Mouse (Mus musculus): ENCODE data around the gene Tia1.
A peak's percentile ranks its signal among the peaks of the same experiment; 100 is the strongest.

Gene Tia1

GRCm38 (mm10) chr6:86476931-86477330 is 72.9 kb downstream of the Tia1 start:
- no peak for TF ChIP-seq GATA4 (IDR thresholded peaks at IDR 0.05; ENCODE audit: insufficient replicate concordance, low read length)

GRCm38 (mm10) chr6:86479311-86479710 is 75.3 kb downstream of the Tia1 start:
- TF ChIP-seq GATA4 (IDR thresholded peaks at IDR 0.05; ENCODE audit: insufficient replicate concordance, low read length): peak; percentile 75; the same call in 1 of the 2 replicates

- TF ChIP-seq GATA4 (IDR thresholded peaks at IDR 0.05; ENCODE audit: insufficient replicate concordance, low read length): no peak
Measured at GRCm38 (mm10) chr6:86479816-86480188, 75.8 kb downstream of the Tia1 start.

DNA sequence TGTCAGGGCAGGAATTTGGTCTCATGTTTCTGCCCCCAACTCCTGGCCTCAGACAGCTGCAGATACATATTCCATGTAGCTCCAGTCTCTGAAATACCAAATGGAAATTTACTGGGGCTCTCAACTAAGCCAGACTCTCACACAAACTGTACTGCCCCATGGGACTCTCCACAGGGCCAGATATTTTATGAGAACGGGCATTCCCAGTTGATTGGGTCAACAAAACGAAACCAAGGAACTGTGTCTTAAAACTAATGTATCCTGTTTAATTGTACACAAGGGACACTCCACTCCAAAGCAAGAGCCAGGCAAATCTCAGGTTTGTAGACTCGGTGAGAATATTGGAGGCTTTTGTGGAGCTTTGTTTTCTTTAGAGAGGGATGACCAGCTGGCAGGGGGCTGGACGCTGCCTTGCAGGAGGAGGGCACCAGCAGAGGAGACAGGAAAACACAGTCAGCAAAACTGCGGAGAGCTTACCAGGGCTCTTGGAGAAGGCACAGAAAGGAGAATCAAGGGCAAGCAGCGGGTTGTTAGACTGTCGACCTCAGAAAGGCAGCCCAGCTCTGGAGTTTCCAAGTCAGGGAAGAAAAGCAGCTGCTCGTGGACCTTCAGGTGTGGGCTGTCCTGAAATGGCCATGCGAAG is 76.3 kb downstream of the Tia1 start:
- no peak for TF ChIP-seq GATA4 (IDR thresholded peaks at IDR 0.05; ENCODE audit: insufficient replicate concordance, low read length)

DNA sequence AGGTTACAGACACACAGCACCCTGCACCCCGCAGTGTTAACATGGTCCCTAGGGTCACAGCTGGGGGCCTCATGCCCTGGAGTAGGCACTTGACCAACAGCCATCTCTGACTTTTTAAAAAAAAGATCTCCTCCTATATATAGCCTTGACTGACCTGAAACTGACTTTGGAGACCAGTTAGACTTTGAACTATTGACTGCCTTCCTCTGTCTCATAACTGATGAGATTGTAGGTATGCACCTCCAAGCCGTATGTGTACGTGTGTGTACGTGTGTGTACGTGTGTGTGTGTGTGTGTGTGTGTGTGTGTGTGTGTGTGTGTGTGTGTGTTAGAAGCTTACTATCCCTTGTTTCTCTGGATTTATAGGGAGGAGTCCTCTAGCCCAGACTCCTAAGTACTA is 77.9 kb downstream of the Tia1 start:
- no peak for TF ChIP-seq GATA4 (IDR thresholded peaks at IDR 0.05; ENCODE audit: insufficient replicate concordance, low read length)

Measured in liver, adult (tissue).